Mouse (Mus musculus) retina, postnatal 7 days (tissue): ENCODE measurements around the gene Hipk2.
A peak's percentile ranks its signal among the peaks of the same experiment; 100 is the strongest.

ENCODE experiments used
- DNase-seq: peaks from one replicate; pipeline ENCODE4 v3.0.0-alpha.2; 2012; ENCODE audit warnings: low read depth, low spot score

Gene Hipk2

DNA sequence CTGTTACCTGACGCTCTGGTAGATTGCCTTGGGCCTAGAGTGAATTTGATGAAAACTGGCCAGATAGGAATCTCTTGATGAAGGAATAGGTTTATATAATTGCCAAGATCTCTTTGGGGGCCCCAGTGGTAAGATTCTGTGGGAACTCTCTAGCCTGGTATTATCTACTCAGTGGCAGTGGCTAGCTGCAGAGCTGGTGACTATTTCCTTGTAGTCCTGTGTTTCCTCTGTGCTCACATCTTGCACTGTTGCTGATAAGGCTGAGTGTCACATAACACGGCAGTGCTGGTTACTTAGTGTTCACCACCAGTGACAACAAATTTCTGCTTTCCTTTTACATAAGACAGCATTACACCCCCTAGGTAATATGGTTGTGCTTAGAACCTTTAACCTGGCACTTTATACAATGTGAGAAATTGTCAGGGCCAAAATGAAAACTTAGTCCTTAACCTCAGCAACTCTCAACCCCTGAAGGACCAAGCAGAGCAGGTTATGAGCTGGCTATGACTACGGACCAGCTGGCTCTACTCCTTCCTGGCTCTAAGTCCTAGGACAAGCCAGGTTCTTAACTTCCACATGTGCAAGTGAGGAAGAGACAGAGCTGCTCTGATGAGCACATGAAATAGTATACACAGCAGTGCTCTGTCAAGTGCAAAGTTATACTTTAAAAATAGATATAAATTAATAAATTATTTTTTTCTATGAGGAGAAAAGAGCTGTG, 80.7 kb downstream of the Hipk2 start:
- DNase-seq = no peak

DNA sequence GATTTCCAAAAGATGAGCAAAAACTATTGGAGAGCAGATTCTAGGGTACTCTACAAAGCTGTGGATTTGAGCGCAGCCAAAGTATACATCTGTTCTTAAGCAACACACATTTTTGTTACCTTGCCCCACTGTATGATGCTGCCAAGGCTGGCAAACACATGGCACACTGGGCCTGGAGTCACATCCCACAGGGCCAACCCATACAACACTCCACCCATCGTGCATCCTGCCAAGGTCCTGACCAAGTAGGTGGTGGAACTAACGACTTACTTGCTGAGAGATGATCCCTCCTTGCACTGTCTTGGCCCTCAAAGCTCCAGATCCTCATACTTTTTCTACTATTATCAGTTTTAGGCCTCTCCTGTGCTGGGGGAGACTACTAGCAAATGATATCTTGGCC, 83.0 kb downstream of the Hipk2 start:
- DNase-seq = no peak

GRCm38 (mm10) chr6:38789221-38789810, 86.6 kb downstream of the Hipk2 start:
- no peak for DNase-seq

GRCm38 (mm10) chr6:38787811-38788509, 88.0 kb downstream of the Hipk2 start:
- no peak for DNase-seq

DNA sequence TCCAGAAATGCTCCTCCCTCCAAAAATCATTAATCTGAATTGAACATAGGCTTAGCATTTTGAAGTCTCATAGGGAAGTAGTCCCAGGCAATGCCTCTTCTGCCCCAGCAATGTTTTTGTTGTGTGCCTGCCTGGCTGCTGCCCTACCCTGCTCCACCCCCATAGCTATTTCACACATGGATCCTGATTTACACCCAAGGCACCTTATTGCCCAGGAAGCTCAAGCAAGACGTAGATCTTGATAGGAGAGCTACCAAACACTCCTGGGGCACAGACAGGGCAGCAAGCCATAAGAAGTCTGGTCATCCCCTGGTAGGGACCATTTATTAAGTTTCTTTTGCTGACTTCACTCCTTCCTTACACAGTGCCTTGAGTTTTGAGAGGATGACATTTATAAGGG, 88.8 kb downstream of the Hipk2 start:
- DNase-seq = no peak

- DNase-seq = no peak
These were observed 90.2 kb downstream of the Hipk2 start for GRCm38 (mm10) chr6:38785747-38786146.

DNA sequence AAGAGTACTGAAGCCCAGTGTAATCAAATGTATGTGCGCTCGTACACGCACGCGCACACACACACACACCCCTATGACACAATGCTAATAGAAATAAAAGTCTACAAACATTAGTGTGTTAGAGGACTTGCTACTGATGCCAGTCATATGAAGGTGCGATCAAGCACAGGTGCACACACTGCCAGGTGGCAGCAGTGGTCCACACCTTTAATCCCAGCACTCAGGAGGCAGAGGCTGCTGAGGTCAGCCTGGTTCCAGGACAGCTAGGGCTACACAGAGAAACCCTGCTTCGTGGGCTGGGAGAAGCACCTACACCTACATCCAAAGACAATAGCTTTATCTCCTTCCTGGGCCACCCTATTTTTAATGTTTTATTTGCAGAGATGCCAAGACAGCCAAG, 96.6 kb downstream of the Hipk2 start:
- DNase-seq = no peak

DNA sequence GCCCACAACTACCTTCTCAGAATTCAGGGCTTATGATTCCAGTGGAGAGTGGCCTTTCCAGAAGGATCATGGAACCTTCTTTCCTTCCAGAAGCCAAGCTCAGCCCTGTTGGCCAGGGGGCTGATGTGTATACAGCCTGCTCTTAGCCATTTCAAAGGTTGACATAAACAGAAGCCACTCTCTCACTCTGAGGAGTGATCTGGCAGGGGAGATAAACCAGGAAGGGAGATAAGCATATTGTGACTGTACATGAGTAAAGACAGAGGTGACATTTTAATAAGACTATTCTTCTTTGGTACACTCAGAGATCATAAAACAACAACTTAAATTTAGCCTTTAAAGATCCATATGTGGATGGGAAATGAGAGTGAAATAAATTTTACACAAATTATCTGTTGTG, 97.1 kb downstream of the Hipk2 start:
- no peak for DNase-seq

- DNase-seq = no peak
These were observed 99.9 kb downstream of the Hipk2 start for GRCm38 (mm10) chr6:38776000-38776584.

DNA sequence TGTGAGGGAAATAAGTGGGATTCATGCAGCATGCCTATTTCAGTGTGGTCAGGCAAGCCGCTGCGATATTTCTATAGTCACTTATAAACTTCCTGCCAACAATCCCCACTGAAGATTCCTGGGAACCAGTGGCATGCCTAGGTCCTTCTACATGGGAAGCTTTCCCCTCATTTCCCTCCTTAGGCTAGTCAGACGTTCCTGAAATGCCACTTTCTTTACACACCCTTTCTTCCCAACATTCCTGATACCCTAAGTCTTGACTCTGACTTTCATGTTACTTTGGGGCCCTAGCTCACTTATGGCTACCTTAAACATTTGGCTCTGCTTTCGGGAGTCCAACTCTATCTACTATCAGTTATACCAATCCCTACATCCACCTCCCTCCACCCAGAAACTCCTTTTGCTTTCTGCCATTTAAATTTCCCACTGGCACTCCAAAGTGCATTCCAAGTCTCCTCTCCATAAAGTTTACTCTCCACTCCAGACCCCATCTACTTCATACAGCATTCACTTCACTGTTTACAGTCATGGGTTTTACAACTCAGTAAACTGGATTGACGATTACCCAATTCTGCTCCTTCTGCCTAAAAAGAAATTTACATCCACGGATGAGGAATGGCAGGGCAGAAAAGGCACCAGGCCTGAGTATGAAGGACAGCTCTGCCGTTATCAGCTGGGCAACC, 103.0 kb downstream of the Hipk2 start:
- no peak for DNase-seq

GRCm38 (mm10) chr6:38771061-38771667, 104.8 kb downstream of the Hipk2 start:
- no peak for DNase-seq

- no peak for DNase-seq
These were observed 106.3 kb downstream of the Hipk2 start for GRCm38 (mm10) chr6:38769627-38770026.

DNA sequence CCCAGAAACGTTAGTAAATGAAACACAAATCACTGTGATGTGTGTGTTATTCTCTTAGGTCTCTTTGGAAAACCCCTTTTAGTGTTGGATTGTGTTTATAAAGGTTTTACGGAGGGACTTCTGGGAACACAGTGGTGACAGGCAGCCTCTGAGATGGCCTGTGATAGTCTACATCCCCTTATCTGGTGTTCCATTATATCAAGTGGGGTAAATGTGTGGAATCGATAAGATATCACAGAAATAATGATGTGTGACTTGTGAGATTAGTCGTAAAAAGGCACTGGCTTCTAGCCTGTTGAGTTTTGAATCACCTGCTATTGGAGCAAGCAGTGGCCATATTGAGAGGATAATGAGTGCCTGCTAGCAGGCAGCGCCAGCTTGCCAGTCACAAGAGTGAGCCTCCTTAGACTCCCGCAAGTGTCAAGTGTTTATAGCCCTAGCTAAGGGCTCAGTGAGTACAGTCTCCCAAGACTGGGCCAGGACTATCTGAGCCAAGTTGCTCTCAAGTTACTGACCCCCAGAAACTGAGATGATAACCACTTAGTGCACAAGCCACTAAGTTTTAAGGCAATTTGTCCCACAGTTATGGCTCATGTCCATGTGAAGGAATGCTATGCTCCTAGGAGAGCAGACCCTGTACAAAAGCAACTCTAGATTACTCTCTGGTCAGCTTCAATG, 113.2 kb downstream of the Hipk2 start:
- no peak for DNase-seq

GRCm38 (mm10) chr6:38762006-38762405, 114.0 kb downstream of the Hipk2 start:
- DNase-seq = no peak

- DNase-seq = no peak
These were observed 114.9 kb downstream of the Hipk2 start for GRCm38 (mm10) chr6:38760911-38761706.

DNA sequence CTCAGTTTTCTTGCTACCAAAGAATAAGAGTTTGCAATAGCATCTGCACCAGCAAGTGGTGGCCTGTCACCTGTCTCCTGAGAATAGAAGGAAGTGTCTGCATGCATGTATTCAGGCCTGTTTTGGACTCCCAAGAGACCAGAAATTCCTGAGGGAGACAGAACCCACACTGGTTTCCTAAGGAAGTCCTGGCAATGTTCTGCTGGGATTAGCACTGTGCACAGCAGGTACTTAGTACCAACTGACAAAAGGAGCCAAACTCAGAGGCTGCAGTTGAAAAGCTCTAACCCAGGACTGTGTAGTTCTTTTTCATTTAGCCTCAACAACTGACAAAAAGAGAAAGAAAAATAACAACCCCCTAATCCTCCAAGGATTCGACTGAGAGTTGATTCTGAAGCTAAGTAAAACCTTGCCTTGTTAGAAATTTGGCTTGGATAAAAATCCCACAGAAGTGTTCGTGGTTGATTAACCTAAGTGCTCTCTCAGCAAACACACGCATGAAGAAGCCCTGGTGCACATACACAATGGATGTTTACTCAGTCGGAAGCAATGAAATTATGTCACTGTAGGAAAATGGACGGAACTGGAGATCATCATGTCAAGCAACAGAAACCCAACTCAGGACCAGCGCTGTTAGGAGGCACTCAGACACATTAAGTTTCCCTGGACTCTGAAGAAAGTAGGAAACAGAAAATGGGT, 115.9 kb downstream of the Hipk2 start:
- DNase-seq = peak; percentile 34

- no peak for DNase-seq
These were observed 116.8 kb downstream of the Hipk2 start for GRCm38 (mm10) chr6:38759186-38759585.

GRCm38 (mm10) chr6:38757597-38757996, 118.4 kb downstream of the Hipk2 start:
- no peak for DNase-seq

- no peak for DNase-seq
These were observed 119.0 kb downstream of the Hipk2 start for GRCm38 (mm10) chr6:38756968-38757367.

DNA sequence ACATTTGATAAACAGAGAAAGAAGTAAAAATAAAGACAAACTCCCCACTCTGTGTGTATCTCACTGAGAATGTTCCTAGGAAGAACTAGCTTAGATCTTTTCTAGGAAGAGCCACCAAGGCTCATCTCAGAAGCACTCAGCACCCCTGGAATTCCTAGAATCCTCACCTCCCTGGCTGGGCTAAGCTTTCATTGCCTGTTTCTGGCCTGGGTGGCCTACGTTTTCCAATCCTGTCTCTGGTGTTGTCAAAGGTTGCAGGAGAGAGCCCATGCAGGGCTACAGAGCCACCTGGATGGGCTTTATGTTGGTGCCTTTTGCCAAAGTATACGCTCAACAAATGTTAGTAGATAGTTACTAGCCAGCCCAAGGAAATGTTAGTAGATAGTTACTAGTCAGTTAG, 120.0 kb downstream of the Hipk2 start:
- DNase-seq = no peak
